Mouse (Mus musculus): ENCODE measurements around the gene Map2k5.

Map2k5 gene

DNA sequence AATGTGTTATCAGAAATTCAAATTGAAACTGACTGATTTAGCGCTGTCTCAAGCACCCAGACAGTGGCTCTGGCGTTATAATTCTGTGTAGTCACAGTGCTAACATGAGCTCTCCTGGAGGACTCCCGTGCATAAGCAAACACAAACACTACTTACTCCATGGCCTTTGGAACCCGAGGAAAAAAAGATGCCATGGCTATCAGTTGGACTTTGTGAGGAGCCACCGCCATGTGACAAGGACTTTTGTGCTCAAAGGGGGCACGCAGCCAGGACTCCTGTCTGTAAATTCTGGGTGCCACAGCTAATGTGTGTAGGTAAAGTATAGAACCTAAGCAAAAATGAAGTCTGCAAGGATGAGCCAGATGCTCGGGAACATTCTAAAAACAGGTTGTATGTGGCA, 192.5 kb downstream of the Map2k5 start:
- DNase-seq (ENCODE audit: low spot score in 2 of 2), result no peak

DNA sequence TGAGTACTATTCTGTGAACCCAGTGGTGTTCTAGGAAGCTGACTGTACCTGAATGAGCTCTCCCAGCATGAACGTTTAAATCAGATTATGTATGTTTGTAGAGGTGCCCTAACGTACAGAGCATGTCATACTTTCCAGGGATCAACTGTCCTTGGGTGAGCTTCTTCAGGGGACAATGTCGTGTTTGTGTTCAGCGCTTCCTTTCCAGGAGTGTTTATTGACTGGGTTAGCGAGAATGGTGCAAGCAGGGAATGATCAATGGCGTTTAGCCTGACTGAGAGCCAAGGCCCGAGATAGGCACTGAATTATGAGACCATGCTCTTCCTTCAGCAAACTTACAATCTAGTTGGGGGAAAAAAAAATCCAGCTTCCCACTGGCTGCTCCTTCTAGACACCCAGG, 193.8 kb downstream of the Map2k5 start:
- DNase-seq (ENCODE audit: low spot score in 2 of 2), result no peak

DNA sequence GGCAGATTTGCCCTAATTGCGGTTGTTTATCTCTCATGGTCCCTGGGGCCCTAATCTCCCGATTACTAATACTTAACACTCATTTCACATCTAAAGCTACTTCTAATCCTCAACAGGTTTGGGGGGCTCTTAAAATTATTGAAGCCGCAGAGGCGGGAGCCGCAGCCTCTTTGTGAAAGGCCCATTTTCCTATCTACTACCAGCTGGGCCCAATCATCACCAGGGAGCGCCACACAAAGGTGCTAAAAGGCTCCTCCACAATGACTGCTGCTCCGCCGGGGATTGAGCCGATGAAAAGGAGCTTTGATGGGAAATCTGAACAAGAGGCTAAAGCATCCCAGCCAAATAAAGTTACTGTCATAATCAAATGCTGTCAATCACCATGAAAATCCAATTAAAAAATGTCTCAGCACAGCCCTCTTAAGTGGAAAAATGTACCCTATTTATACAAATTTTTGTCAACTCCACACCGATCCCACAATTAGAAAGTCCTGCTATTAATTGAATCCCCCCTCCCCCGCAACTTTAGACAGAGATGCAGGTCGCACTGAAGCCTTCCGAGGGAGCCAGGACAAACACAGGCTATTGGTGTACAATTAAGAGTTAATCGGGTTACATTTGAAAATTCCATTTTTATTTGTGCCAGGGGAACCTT, 195.3 kb downstream of the Map2k5 start:
- DNase-seq (ENCODE audit: low spot score in 2 of 2), result no peak

DNA sequence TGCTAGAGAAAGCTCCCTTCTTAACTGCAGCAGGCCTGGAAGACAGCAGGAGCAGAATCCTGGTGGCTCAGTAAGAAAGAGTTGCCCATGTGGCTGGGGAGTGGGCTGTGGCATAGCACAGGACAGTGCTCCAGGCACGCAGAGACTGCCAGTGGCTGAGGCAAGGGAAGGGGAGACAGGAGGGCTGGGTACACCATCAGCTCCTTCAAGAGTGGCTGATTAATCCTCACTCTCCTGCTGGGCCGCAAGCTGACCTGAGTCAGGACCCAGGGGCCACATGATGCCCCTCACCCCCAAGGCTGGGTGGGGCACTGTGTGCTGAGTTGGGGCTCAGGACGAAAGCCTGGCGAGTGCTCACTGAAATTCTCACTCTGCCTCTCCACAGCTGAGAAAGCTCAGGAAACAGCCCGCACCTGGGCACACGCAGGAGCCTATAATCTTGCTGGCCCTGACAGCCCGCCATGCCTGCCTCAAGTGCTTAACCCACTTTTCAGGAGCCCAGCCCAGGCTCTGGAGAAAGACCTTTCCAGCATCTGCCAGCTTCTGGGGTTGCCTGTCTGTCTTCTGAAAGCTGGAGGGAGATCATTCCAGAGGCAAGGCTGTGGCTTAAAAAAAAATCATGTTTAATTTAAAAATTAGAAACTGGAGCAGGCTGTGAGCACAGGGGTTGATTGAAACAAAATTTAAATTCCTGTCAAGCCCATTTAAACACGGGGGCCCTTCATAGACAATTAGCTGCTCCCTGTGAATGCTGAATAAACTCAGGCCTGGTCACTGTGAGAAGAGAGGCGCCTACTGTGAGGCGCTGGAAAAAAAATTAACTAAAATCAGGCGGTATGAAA, 196.1 kb downstream of the Map2k5 start:
- no peak for DNase-seq (ENCODE audit: low spot score in 2 of 2)

DNA sequence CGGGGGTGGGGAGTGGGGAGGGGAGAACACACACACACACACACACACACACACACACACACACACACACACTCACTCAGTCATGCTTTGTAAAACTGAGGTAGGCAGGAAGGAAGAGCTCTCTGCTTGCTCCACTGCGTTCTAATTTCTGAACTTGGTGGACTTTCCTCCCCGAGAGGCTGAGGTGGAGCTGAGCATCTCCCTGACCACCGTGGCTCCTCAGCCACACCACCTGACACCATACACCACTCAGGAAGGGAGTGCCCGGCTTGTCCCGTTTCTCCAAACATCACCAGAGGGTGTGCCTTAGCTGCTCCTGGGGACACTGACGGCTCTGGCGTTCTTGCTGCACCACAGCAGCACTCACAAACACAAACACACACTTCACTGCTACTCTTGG, 199.4 kb downstream of the Map2k5 start:
- no peak for DNase-seq (ENCODE audit: low spot score in 2 of 2)

DNA sequence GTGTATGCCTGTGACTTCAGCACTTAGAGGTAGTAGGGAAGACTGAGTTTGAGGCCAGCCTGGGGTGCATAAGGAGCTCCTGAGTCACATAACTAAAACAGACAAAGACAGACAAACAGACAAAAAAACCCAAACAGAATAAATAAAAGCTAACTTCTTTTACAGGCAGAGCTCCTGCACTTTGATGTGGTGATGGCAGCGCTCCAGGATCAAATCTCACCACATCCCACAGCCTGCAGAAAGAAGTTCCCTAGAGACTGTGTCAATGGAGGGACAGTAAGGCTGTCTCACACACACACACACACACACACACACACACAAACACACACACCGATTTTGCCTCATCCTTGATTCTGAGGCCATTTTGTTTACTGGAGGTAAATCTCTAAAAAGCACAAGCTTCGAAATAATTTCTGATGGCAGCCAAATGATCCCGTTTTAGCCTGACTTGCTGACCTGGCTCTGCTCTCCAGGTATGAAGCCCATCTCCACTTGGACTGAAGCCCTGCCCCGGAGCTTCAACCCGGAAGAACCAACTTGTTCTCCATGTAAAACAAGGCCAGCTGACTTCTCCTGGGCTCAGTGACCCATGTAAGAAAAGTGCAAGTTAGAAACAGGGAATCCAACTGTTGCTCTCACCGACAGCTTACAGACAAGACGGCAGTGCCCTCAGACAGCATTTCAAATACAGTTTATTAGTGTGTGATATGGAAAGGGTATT, 203.5 kb downstream of the Map2k5 start:
- DNase-seq (ENCODE audit: low spot score in 2 of 2), result no peak

DNA sequence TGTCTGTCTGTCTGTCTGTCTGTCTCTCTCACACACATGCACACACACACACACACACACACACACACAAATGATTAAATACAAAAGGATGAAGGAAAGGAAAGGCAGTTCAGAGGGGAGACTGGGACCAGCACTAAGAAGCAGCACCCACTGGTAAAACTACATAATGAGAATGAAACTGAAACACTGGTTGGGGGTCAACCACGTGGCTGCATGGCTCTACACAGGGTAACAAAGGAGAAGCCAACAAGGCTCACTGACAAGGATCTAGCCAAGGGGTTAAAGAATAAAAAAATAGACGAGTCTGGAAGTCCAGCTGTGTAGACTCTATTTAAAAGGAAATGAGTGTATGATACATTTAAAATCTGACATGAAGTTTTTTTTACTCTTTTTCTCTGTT, 205.8 kb downstream of the Map2k5 start:
- DNase-seq (ENCODE audit: low spot score in 2 of 2), result no peak

DNA sequence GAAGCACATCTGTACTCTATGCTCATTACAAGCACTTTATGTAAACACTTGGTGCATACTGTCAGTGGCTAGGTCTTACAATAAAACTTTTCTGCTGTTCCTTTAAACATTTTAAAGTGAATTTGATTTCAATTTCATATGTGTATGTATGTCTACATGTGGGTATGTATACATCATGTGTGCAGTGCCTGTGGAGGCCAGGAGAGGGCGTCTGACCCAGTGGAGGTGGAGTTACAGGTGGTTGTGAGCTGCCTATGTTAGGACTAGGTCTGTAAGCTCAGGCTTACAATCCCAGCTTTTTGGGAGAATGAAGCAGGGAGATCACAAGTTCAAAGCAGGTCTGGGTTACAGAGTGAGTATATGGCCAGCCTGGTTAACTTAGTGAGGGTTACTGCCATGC, 208.6 kb downstream of the Map2k5 start:
- DNase-seq (ENCODE audit: low spot score in 2 of 2), result no peak

DNA sequence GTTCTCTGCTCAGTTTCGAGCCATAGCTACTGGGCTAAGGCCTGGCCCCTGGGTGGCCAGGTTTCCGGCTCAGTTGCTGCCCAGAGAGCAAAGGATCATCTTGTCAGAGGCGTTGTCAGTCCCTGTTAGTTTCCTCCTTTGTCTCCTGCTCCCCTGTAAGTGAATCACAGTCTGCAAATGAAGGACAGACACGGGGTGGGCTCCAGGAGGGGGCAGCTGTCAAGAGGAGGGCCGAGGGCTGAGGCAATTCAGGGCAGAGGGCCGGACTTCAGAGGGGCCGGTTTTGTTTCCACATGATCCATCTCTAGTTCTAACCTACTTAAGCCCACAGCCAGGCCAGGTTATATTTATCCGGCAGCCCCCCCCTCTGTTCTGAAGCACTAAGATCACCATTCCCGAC, 212.6 kb downstream of the Map2k5 start:
- no peak for DNase-seq (ENCODE audit: low spot score in 2 of 2)

DNA sequence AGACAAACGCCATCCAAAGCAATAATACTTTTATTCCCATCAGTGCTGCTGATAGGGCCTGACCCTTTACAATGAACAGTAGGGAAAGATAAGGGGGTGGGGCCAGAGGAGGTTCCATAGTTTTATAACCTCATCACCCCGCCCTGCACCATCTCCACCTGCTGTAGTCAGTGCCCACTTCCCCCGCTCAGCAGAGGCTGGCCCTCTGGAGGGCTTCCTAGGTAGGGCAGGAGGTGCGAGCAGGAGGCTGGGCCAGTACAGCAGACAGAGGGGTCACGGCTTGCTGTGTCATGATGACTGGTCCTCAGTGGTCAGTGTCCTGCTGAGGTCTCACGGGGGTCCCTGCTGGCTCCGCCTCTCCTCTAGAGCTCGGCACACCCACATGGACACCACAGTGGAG, 213.9 kb downstream of the Map2k5 start:
- no peak for DNase-seq (ENCODE audit: low spot score in 2 of 2)

DNA sequence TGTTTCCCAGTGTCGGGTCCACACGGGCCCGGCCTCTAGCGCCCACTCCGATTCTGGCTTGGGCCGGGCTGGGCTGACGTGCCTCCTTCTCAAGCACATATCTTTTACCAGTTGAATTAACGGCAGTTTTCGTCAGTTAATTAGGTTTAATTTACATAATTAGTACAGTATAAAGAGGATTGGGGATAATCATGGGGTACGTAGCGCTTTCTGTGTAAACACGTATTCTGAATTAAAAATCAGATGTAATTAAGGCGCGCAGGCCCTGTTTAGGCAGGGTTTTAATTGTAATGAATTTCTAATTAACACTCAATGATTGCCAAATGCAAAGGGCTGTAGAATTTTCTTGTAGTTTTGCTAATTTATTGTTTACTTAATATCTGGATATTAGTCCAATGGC, 225.8 kb downstream of the Map2k5 start:
- DNase-seq (ENCODE audit: low spot score in 2 of 2), result no peak

DNA sequence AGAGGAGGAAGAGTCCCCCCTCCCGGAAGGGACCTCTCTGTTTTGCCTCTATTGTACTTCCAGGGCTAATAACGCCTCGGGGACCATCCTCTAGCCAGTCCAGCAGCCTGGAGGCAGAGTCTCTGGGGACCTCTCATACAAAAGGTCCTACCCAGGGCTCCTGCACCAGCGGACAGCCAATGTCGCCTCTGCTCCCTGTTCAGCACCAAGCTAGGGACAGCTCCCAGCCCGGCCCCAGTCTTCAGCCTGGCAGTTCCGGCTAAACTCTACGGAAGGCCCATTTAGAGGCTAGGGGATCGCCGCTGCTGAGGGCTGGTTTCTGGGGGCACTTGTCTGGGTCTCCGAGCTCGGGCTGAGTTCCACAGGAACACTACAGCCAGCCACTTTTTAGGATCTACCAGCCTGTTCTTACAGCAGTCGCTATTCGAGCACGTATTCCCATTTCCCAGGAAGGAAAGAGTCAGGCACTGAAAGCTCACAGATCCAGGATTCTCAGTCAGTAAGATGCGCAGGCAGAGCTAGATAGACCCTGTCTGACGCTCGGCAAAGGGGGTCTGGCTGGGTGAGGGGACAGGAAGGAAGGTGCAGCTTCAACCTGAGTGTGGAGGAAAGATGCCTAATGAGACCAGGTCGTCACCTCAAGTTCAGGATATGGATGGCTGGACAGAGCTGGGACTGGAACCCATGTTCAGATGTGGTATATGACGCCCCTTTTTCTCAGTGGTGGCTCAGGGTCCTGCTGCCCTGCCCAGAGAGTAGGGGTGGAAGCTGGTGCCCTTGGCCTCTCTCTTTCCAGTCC, 226.4 kb downstream of the Map2k5 start:
- DNase-seq (ENCODE audit: low spot score in 2 of 2), result no peak

DNA sequence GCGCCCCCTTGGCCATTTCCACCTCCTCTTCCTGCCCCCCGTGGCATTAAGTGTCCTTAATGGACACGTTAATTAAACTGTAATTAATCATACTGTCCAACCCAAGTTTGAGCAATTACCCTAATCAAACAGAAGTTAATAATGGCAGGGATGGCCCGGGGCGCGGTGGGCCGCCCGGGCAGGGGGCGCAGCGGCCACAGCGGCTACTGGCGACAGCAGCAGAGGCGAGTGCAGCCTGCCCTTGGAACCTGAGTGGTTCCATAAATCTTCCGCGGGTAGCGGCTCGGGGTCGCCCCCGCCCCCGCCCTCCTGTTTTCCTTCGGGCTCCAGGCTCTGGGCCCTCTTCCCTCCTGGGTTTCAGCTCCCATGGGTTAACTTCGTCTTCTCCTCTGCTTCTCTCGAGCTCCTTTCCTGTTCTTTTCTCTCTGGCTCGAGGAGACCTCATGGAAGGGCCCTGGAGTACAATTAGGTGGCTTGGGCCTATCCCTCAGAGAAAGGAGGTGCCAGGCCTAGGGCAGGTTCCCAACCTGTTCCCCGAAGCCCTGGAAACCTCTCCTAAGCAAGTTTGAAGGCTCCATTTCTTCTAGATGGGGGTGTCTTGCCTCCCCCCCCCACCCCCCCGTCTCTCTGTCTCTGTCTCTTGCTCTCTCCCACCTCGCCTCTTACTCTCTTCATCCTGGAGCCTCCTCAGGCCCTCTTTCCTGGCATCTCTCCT, 227.5 kb downstream of the Map2k5 start:
- no peak for DNase-seq (ENCODE audit: low spot score in 2 of 2)

DNA sequence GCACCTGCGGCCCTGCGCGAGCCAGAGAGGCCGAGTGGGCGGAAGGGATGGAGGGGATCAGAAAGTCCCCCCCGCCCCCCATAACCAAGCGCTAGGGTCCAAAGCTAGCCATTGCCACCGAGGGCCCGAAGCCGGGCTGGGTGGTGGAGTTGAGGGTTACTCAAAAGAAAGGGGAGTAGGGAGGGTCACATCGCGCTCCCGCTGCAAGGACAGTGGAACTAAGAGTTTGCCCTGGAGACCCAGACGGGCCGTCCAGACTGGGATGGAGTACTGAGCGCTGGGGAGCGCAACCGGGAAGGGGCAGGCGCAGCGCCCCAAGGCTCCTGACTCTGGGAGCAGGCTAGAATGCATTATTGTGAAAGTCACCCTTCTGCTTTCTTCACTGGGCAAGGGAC, 228.3 kb downstream of the Map2k5 start:
- DNase-seq (ENCODE audit: low spot score in 2 of 2), result no peak

DNA sequence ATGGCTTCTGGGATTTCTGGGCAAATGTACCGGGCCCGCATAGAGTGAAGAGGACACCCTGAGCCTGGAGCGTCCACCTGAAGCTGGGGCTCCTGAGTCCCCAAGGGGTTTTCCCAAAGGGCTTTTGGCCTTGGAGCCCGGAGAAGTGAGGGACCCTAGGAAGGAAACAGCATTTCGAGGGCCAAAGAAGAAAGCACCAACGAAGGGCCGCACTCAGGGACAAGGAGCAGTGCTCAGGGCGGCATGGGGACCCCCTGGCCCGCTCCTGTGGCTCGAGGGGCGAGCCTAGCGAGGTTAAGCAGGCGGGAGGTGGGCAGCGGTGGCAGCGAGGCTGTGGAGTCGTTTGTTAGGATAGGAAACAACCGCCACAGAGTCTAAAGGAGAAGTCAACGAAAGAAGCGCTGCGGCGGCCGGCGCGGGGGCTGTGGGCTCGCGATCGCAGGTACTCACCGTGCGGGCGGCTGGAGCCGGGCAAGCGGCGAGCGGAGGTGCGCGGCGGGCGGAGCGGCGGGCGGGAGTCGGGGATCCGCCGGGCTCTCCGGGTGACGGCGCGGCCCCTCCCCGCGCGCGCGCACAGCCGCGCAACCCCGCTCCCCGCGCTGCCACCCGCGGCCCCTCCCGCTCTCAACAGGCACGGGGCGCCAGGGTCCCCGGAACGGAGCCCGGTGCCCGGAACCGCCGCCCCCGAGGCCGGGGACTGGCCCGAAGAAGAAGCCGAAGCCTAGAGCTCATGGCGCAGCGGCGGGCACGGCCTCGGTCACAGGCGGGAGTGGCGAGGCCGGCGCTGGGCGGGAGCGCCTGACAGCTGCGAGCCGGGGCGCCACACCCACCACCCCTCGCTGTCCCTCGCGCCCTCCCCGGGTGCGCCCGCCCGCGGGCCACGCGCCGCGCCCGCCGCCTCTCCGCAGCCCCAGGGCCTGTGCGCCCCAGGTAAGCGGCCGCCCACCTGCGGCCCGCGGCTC, 229.0 kb downstream of the Map2k5 start, which contains the start of gene Skor1:
Gene Skor1, minus strand, starts transcription at position 552 of the 962 bp plus-strand sequence.
- DNase-seq (ENCODE audit: low spot score in 2 of 2), result no peak

DNA sequence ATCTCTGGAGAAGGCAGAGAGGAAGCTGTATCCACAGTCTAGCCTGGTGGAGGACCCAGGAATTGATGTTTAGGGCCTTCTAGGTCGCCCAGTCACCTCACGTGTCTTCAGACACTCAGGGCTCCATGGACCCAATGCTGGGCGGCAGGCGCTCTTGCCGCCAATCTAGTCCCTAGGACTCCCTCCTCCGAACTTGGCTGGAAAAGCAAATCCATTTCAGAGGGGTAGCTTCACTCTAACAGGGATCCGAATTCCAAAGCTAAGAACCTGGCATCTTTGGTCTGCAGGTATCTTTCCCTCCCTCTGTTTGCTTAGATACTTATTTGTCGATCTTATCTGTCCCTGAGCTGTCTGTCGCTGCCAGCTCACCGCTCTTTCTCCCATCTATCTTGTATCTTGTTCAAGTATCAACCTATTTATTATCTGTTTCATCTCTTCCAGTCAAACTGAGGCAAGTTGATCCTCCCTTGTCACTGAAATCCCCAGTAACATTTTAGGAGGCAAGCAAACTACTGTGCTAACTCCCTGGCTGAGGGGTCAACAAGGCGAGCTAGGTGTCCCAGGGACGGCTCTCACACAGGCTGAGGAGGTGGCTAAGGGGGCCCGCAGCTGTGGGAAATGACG, 229.8 kb downstream of the Map2k5 start:
- DNase-seq (ENCODE audit: low spot score in 2 of 2), result no peak

DNA sequence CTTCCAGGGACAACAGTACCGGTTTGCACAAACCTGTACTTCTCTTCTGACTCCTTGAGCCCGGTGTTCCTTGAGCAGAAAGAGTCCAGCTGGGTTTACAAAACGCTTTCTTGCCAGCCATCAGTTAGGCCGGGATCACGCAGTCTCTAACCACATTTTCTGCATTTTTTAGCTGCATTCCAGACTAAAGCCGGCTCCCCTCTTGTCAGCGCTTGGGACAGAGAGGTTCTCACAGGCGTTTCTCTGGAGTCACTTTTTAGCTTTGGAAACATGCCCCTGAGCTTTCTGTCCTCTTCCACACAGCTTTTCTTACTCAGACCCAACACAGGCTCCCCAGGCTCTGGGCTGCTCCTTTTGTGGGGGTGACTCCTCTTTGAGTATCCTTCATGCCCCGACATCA, 230.4 kb downstream of the Map2k5 start:
- DNase-seq (ENCODE audit: low spot score in 2 of 2), result no peak

DNA sequence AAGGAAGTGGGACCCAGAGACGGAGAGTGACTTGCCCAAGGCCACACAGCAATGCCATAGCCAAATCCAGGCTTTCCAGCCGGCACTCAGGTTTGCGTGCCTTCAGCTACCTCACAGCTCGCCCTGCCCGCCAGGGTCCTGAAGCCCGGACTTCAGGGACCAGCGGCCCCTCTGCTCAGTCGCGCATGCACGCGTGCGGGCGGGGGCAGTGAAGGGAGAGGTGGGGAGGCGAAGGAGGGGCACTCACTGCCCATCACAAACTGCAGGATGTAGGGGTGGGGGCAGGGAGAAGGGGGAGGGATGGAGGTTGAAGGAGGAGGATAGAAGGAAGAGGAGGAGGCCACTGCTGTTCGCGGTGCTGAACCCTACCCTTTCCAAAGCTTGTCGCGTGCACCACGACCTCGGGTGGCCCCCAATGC, 230.8 kb downstream of the Map2k5 start:
- no peak for DNase-seq (ENCODE audit: low spot score in 2 of 2)

DNA sequence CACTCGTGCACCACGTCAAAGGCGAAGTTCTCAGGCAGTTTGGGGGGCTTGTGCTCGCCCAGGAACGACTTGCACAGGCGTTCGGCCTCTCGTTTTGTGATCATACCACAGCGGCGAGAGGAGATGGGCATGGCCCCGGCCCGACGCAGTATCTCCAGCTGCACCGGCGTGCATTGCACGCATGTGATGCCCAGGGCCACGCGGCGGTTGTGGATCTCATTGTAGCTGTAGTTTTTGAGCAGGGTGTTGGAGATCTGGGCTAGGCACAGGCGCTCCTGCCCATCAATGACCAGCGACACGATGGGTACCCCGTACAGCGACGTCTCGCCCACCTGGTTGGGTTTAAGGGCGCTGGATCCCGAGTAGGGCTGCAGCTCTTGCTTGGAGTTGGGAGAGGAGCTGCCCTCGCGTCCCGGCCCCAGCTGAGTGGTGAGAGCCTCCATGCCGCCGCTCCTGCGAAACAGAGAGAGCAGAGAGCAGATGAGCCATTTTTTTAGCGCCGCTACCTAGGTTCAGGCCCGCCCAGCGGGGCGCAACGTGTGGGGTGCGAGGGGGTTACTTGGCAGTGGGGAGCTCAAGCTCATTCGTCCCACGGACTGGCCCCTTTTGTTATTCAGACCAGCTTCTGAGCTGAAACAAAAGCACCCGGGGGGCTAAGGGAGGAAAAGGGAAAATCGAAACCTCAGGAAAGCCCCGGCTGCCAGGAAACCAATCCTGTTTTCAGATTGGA, 231.4 kb downstream of the Map2k5 start:
- DNase-seq (ENCODE audit: low spot score in 2 of 2), result no peak

All from natural killer cell, adult 2 months (primary cell).